Mouse (Mus musculus): ENCODE results near the gene Parvg. TPM values are rescaled to one million over a fixed set of nuclear protein-coding genes. Genes with fewer than 3 reads are reported as not detected.

Gene Parvg
- total and polyA plus RNA-seq, 3 experiments: 58.8 to 142 TPM; not detected in 1

DNA sequence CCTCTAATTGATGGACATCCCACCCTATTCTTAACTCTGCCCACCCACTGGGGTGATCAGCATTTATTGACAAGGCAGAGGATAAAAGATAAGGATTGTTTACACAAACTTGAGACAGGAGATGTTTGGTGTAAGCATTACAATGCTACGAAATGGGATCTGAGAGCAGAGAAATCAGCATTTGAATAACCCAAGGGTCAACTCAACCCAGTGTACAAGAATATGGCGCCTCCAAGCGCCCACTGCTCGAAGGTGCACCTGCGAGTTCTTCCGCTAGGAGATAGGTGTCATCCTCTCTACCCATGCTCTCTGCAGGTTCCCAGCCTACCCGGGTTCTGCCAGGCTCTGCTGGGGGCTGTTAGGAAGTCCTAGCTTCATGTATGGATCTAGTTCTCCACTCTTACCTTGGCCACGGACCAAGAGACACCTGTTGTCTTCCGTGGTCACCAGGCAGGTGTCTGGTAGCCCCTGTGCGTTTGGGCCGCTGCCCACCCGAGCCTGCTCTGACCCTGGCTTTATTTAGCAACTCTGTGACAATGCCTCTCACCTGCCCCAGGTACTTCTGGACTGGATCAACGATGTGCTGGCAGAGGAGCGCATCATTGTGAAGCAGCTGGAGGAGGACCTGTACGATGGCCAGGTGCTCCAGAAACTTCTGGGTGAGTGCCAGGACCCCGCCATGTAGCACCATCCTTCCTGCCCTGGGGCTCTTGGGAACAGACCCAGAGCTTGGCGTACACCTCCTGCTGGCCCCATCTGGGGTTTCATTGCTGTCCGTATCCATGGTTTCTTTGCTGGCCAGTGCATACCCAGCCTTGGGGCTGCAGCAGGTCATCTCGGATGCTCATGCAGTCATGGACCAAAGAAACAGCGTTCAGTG is 41.4 kb upstream of the Parvg start:
- Histone ChIP-seq H3K9me3 (replicated peaks; ENCODE audit: insufficient read depth, low read length) (no peaks in the 10 kb centered on the region), H3K27me3 (ENCODE audit: control insufficient read depth in 1 of 2, insufficient read depth in 2 of 2, low read length in 2 of 2) (no peaks in the 10 kb centered on the region), H3K4me1 (ENCODE audit: control insufficient read depth in 1 of 2, insufficient read depth in 2 of 2, low read length in 2 of 2) (no peaks in the 10 kb centered on the region), H3K79me2 (ENCODE audit: control insufficient read depth, insufficient read depth, low read length, poor library complexity) (no peaks in the 10 kb centered on the region), H3K4me3 (ENCODE audit: control insufficient read depth in 1 of 2, insufficient read depth in 1 of 2, low read depth in 2 of 2, low read length in 2 of 2) (no peak overlapping the region), H3K36me3 (ENCODE audit: control insufficient read depth in 1 of 2, insufficient read depth in 2 of 2, low read length in 2 of 2) (no peaks in the 10 kb centered on the region), H3K27ac (ENCODE audit: control insufficient read depth, low read depth, low read length) (no peak overlapping the region), H3K9ac (ENCODE audit: control insufficient read depth, low read depth, low read length, poor library complexity, severe bottlenecking) (no peak overlapping the region)
- no peak for DNase-seq (ENCODE audit: low read depth, low spot score)
- TF ChIP-seq MYC (IDR thresholded peaks at IDR 0.05; ENCODE audit: low read depth, low read length) (no peak), GABPA (IDR thresholded peaks at IDR 0.05; ENCODE audit: low read depth, low read length) (no peak), ZNF384 (IDR thresholded peaks at IDR 0.05; ENCODE audit: low read depth, low read length) (no peak), E2F4 (IDR thresholded peaks at IDR 0.05; ENCODE audit: borderline replicate concordance, low read depth, low read length) (no peak), EP300 (IDR thresholded peaks at IDR 0.05; ENCODE audit: low read depth in 1 of 2, low read length in 2 of 2) (no peak), CHD2 (IDR thresholded peaks at IDR 0.05; ENCODE audit: low read length) (no peak), BHLHE40 (IDR thresholded peaks at IDR 0.05; ENCODE audit: borderline replicate concordance, low read depth, low read length) (no peak), MYB (IDR thresholded peaks at IDR 0.05; ENCODE audit: low read depth, low read length) (no peak), MAZ (IDR thresholded peaks at IDR 0.05; ENCODE audit: low read depth, low read length) (no peak), TCF12 (IDR thresholded peaks at IDR 0.05; ENCODE audit: low read depth, low read length) (no peak), RCOR1 (IDR thresholded peaks at IDR 0.05; ENCODE audit: low read depth, low read length) (no peak), KAT2A (conservative IDR thresholded peaks at IDR 0.05; ENCODE audit: low read depth, low read length) (no peak), CTCF (IDR thresholded peaks at IDR 0.05 in 2 of 3, conservative IDR thresholded peaks at IDR 0.05 in 1 of 3; ENCODE audit: control insufficient read depth in 1 of 3, insufficient read depth in 1 of 3, low read depth in 2 of 3, low read length in 3 of 3, poor library complexity in 1 of 3, severe bottlenecking in 1 of 3) (no peak), RAD21 (IDR thresholded peaks at IDR 0.05; ENCODE audit: low read depth, low read length) (no peak), POLR2AphosphoS5 (IDR thresholded peaks at IDR 0.05; ENCODE audit: borderline replicate concordance, low read depth, low read length) (no peak), USF1 (IDR thresholded peaks at IDR 0.05; ENCODE audit: low read depth, low read length) (no peak)

- Histone ChIP-seq H3K9ac (ENCODE audit: control insufficient read depth, low read depth, low read length, poor library complexity, severe bottlenecking) (no peak overlapping the region), H3K36me3 (ENCODE audit: control insufficient read depth in 1 of 2, insufficient read depth in 2 of 2, low read length in 2 of 2) (no peaks in the 10 kb centered on the region), H3K4me1 (ENCODE audit: control insufficient read depth in 1 of 2, insufficient read depth in 2 of 2, low read length in 2 of 2) (no peaks in the 10 kb centered on the region), H3K27me3 (ENCODE audit: control insufficient read depth in 1 of 2, insufficient read depth in 2 of 2, low read length in 2 of 2) (no peaks in the 10 kb centered on the region), H3K9me3 (replicated peaks; ENCODE audit: insufficient read depth, low read length) (no peaks in the 10 kb centered on the region), H3K27ac (ENCODE audit: control insufficient read depth, low read depth, low read length) (no peak overlapping the region), H3K79me2 (ENCODE audit: control insufficient read depth, insufficient read depth, low read length, poor library complexity) (no peaks in the 10 kb centered on the region), H3K4me3 (ENCODE audit: control insufficient read depth in 1 of 2, insufficient read depth in 1 of 2, low read depth in 2 of 2, low read length in 2 of 2) (no peak overlapping the region)
- peak; percentile 63 for DNase-seq (ENCODE audit: low read depth, low spot score)
- no peak for TF ChIP-seq POLR2A (IDR thresholded peaks at IDR 0.05; ENCODE audit: control insufficient read depth in 1 of 2, insufficient read depth in 1 of 2, low read depth in 1 of 2, low read length in 2 of 2, poor library complexity in 1 of 2)
- no peak for TF ChIP-seq TCF12 (IDR thresholded peaks at IDR 0.05; ENCODE audit: low read depth, low read length)
- TF ChIP-seq MAZ (IDR thresholded peaks at IDR 0.05; ENCODE audit: low read depth, low read length): no peak
- TF ChIP-seq RAD21 (IDR thresholded peaks at IDR 0.05; ENCODE audit: low read depth, low read length): peak; percentile 88
- no peak for TF ChIP-seq USF2 (IDR thresholded peaks at IDR 0.05; ENCODE audit: borderline replicate concordance in 1 of 2, insufficient read depth in 1 of 2, low read depth in 1 of 2, low read length in 2 of 2)
- TF ChIP-seq CTCF (IDR thresholded peaks at IDR 0.05 in 2 of 3, conservative IDR thresholded peaks at IDR 0.05 in 1 of 3; ENCODE audit: control insufficient read depth in 1 of 3, insufficient read depth in 1 of 3, low read depth in 2 of 3, low read length in 3 of 3, poor library complexity in 1 of 3, severe bottlenecking in 1 of 3): peak; percentile 79 to 85 (median 79)
- no peak for TF ChIP-seq JUND (IDR thresholded peaks at IDR 0.05; ENCODE audit: low read depth, low read length)
- no peak for TF ChIP-seq UBTF (IDR thresholded peaks at IDR 0.05; ENCODE audit: borderline replicate concordance, insufficient read depth, low read depth, low read length)
- TF ChIP-seq POLR2AphosphoS2 (IDR thresholded peaks at IDR 0.05; ENCODE audit: low read length): no peak
- no peak for TF ChIP-seq RCOR1 (IDR thresholded peaks at IDR 0.05; ENCODE audit: low read depth, low read length)
- TF ChIP-seq ZNF384 (IDR thresholded peaks at IDR 0.05; ENCODE audit: low read depth, low read length): no peak
- no peak for TF ChIP-seq ZMIZ1 (IDR thresholded peaks at IDR 0.05; ENCODE audit: low read depth, low read length)
- TF ChIP-seq SMC3 (IDR thresholded peaks at IDR 0.05; ENCODE audit: low read depth, low read length): peak; percentile 92
- no peak for TF ChIP-seq BHLHE40 (IDR thresholded peaks at IDR 0.05; ENCODE audit: borderline replicate concordance, low read depth, low read length)
- TF ChIP-seq CHD1 (IDR thresholded peaks at IDR 0.05; ENCODE audit: low read depth, low read length): no peak
- no peak for TF ChIP-seq MEF2A (IDR thresholded peaks at IDR 0.05; ENCODE audit: extremely low read depth, insufficient replicate concordance, low read depth, low read length, poor library complexity, severe bottlenecking)
- no peak for TF ChIP-seq CHD2 (IDR thresholded peaks at IDR 0.05; ENCODE audit: low read length)
- no peak for TF ChIP-seq MXI1 (IDR thresholded peaks at IDR 0.05; ENCODE audit: low read depth, low read length)
- TF ChIP-seq MYB (IDR thresholded peaks at IDR 0.05; ENCODE audit: low read depth, low read length): no peak
- TF ChIP-seq GATA1 (IDR thresholded peaks at IDR 0.05; ENCODE audit: low read depth, low read length): no peak
- TF ChIP-seq MAX (IDR thresholded peaks at IDR 0.05; ENCODE audit: low read length): no peak
Observed at GRCm38 (mm10) chr15:84284059-84284458, 39.8 kb upstream of the Parvg start.

All from MEL (cell line).